Mouse (Mus musculus) bone marrow, adult 2 months (tissue): Measurements from ENCODE around the gene Ubl4b.

Experiments used
- CTCF ChIP-seq: fragments of 200-500 bp; IDR thresholded peaks from 2 replicates; pipeline ENCODE4 v1.5.1; 2011; ENCODE audit warnings: low read length, control low read depth; ENCODE audit not compliant: control insufficient read depth, insufficient read depth
- POLR2A ChIP-seq: fragments of 200-500 bp; IDR thresholded peaks from 2 replicates; pipeline ENCODE4 v1.6.1; 2011; ENCODE audit warnings: low read depth, mild to moderate bottlenecking, control low read depth, low read length, borderline replicate concordance; ENCODE audit not compliant: control insufficient read depth

DNA sequence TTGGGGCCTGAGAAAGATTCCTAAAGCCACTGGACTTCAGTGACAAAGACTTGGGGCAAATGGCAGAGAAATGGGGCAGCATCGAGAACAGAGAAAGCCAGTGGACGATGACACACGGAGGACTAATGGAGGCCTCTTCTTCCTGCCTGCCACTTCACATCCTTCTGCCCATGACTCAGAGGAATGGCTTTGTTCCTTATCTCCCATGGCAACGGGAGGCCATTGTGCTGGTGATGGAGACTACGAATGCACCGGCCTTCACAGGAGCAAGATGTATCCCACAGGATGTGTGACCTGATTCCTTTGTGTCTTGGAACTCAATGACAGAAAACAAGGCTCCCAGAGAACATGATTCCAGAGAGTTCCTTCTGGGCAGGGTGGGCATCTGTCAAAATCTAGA, 30.3 kb downstream of the Ubl4b start:
- TF ChIP-seq POLR2A (no peak), CTCF (no peak)
